Mouse (Mus musculus) forebrain, embryonic 12.5 days (tissue): ENCODE results near the gene Mtnr1b. TPM values are rescaled to one million over a fixed set of nuclear protein-coding genes. Genes with fewer than 3 reads are reported as not detected.
A peak's percentile ranks its signal among the peaks of the same experiment; 100 is the strongest.

ENCODE experiments used
- ATAC-seq: fragments of 200-750 bp; cut with Nextera tagmentation; 2 replicates; pipeline ENCODE4 v1.8.0; 2017; ENCODE audit warnings: moderate TSS enrichment; ENCODE audit not compliant: low FRiP score
- H3K27ac ChIP-seq: fragments of 300-500 bp; sonication (generic); 2 replicates; pipeline ENCODE4 v1.5.1; 2016; ENCODE audit warnings: mild to moderate bottlenecking
- H3K27me3 ChIP-seq: fragments of 300-500 bp; sonication (generic); 2 replicates; pipeline ENCODE4 v1.6.1; 2016; ENCODE audit warnings: mild to moderate bottlenecking
- H3K36me3 ChIP-seq: fragments of 300-500 bp; sonication (generic); replicated peaks from 2 replicates; pipeline ENCODE4 v1.6.1; 2016; ENCODE audit warnings: mild to moderate bottlenecking
- H3K4me1 ChIP-seq: fragments of 300-500 bp; sonication (generic); 2 replicates; pipeline ENCODE4 v1.6.1; 2016
- H3K4me2 ChIP-seq: fragments of 300-500 bp; sonication (generic); 2 replicates; pipeline ENCODE4 v1.6.1; 2016; ENCODE audit warnings: mild to moderate bottlenecking, moderate library complexity
- H3K4me3 ChIP-seq: fragments of 300-500 bp; sonication (generic); replicated peaks from 2 replicates; pipeline ENCODE4 v1.5.1; 2016; ENCODE audit warnings: mild to moderate bottlenecking
- H3K9ac ChIP-seq: fragments of 300-500 bp; sonication (generic); 2 replicates; pipeline ENCODE4 v1.6.1; 2016; ENCODE audit warnings: mild to moderate bottlenecking
- H3K9me3 ChIP-seq: fragments of 300-500 bp; sonication (generic); 2 replicates; pipeline ENCODE4 v1.6.1; 2016
- WGBS: fragments of 180-500 bp; shearing (Covaris S2); methylation state at CpG from one replicate; pipeline ENCODE4 v1.1.7; 2016; 5-methylcytosine and 5-hydroxymethylcytosine counted together
- polyA plus RNA-seq: library from polyadenylated mRNA; unstranded; fragments of >200 nt; fragmentation: Nextera tagmentation; extraction: Ambion mirVana; gene quantifications from 2 replicates; pipeline ENCODE4 v1.2.1, GENCODE M21; 2016

Mtnr1b gene
- polyA plus RNA-seq: not detected in 2 replicates

DNA sequence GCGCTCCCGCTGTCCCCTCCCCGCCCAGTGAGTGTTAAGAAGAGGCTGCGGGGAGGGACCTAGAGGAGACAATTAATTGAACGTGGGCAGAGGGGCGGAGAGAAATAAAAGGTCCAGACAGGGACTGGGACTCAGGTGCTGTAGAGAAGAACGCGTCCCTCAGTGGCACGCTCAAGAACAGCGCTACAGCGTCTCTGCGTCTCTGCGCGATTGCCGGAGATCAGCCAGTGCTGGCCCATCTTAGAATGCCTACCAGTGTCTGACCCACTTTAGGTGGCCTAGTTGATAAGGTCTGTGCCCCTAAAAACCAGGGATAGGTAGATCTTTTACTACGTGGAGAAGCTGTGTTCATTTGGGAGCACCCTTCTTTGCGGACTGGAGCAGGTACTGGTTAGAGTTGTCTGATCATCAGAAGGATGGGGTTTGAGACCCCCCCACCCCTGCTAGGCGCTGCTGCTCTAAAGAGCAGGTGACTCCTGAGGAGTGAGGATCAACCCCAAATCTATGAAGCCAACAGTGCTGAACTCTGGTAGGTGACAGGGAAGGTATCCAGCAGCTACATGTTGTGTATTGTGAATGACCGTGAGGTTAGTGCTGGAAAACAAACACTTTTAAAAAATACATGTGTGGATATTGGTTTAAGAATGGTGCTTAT, at the start of gene Mtnr1b:
Mtnr1b (minus strand) TSS at position 51 of the 655 bp plus-strand sequence.
- 55% methylated on average over 19 of the region's 19 CpGs for WGBS
- no peak within 1 kb of the TSS for H3K9ac ChIP-seq
- H3K4me3 ChIP-seq: no peak within 1 kb of the TSS
- H3K4me1 ChIP-seq: no peaks in the 10 kb centered on the region
- H3K9me3 ChIP-seq: no peaks in the 10 kb centered on the region
- no peak within 1 kb of the TSS for H3K27ac ChIP-seq
- H3K36me3 ChIP-seq: no peaks in the 10 kb centered on the region
- H3K4me2 ChIP-seq: no peak within 1 kb of the TSS
- no peak for ATAC-seq
- peaks cover 13% of the 10 kb centered on the region for H3K27me3 ChIP-seq

DNA sequence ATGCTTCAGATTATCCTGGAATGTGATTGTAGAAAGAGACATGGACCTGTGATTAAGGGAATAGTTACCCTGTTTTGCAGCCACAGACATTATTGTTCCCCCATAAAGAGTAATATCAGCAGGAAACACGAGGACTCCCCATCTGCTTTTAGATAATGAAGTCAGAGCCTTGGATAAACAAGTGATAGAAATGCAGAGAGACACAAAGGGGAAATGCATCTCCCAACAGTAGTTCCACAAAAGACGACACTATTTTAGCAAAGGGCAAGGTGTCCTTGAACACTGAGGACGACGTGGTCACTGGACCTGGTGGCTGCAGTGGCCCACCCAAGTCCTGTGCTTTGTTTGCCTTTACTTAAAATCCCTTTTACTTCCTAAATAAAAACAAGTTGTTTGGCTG, 45.9 kb upstream of the Mtnr1b start:
- ATAC-seq: no peak
- Histone ChIP-seq H3K9me3 (no peaks in the 10 kb centered on the region), H3K4me3 (no peak overlapping the region), H3K36me3 (peaks cover 16% of the 10 kb centered on the region), H3K4me2 (no peak overlapping the region), H3K9ac (no peak overlapping the region), H3K4me1 (0 out of 2 replicates have a peak, but pooled peaks cover 4% of the 10 kb centered on the region), H3K27ac (no peak overlapping the region), H3K27me3 (no peaks in the 10 kb centered on the region)
- 84% methylated on average over 4 of the region's 4 CpGs for WGBS

DNA sequence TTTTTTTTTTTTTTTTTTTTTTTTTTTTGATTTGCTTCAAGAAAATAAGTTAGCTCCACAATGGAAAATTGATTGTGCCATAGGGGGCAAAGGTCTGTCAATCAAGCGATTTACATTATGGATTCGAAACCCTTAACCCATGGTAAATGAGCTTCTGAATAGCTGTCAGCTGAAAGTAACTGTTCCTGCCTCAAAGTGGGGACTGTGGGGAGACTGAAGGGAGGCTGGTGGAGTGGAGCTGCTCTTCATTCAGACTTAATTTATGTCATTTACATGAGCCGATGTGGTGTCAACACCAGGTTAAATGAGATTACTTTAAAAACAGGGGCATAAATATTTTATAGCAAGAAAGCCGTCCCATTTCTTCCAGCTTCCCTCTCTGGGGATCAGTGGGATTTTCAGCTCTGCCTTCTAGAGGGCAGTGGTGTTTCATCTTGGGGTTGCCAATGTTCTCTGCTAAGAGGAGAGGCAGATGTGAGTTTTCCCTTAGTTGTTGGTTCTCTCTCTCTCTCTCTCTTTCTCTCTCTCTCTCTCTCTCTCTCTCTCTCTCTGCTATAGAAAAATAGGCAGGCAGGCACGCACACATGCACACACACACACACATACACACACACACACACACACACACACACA, 45.1 kb upstream of the Mtnr1b start:
- ATAC-seq: peak; percentile 72
- Histone ChIP-seq H3K27me3 (no peaks in the 10 kb centered on the region), H3K4me3 (no peak overlapping the region), H3K36me3 (peaks cover 23% of the 10 kb centered on the region), H3K9ac (no peak overlapping the region), H3K4me2 (no peak overlapping the region), H3K4me1 (0 out of 2 replicates have a peak, but pooled peaks cover 4% of the 10 kb centered on the region), H3K9me3 (no peaks in the 10 kb centered on the region), H3K27ac (no peak overlapping the region)
- 58% methylated on average over 5 of the region's 5 CpGs for WGBS

DNA sequence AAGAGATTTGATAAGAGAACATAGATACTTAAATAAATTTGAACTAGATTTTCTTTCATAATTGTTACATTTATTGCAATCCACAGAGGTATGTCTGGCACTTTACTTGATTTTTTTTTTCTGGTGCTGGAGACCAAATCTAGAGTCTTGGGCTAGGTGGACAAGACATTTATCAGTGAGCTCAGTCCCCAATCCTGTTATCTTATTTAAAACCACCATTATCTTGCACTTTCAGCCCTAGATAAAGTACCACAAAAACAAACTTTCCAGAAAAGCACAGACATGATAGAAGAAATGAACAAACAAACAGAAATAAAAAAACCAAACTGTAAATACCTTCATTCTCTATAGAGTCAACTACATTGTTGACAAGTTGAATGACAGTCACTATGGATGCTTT, 42.2 kb upstream of the Mtnr1b start:
- H3K4me1 ChIP-seq: 0 out of 2 replicates have a peak, but pooled peaks cover 4% of the 10 kb centered on the region
- no peak for ATAC-seq
- no peaks in the 10 kb centered on the region for H3K27me3 ChIP-seq
- H3K4me2 ChIP-seq: no peak overlapping the region
- H3K27ac ChIP-seq: no peak overlapping the region
- H3K4me3 ChIP-seq: no peak overlapping the region
- H3K36me3 ChIP-seq: peaks cover 18% of the 10 kb centered on the region
- no peaks in the 10 kb centered on the region for H3K9me3 ChIP-seq
- H3K9ac ChIP-seq: no peak overlapping the region

DNA sequence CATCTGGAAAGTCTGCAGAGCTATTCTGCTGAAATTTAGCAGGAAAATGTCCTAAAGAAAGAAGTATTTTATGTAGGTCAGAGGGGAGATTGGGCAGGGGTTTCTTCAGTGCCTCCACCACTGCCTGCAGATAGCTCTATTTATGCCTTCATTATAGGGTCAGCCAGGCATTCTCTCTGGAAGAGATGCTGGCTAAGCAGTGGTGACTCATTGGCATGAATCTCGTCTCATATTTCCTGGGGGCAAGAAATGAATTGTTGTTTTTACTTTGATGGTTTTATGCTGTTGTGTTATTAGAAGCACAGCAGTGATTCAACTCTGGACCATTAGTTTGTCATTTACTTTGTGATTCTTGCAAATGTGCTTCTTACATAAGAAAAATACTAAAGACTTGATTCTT, 38.4 kb upstream of the Mtnr1b start:
- no peak overlapping the region for H3K9ac ChIP-seq
- H3K4me2 ChIP-seq: no peak overlapping the region
- H3K4me1 ChIP-seq: no peaks in the 10 kb centered on the region
- no peak overlapping the region for H3K27ac ChIP-seq
- H3K9me3 ChIP-seq: no peaks in the 10 kb centered on the region
- no peaks in the 10 kb centered on the region for H3K27me3 ChIP-seq
- 51% methylated on average over 1 of the region's 1 CpGs for WGBS
- no peak for ATAC-seq
- peaks cover 12% of the 10 kb centered on the region for H3K36me3 ChIP-seq
- H3K4me3 ChIP-seq: no peak overlapping the region

DNA sequence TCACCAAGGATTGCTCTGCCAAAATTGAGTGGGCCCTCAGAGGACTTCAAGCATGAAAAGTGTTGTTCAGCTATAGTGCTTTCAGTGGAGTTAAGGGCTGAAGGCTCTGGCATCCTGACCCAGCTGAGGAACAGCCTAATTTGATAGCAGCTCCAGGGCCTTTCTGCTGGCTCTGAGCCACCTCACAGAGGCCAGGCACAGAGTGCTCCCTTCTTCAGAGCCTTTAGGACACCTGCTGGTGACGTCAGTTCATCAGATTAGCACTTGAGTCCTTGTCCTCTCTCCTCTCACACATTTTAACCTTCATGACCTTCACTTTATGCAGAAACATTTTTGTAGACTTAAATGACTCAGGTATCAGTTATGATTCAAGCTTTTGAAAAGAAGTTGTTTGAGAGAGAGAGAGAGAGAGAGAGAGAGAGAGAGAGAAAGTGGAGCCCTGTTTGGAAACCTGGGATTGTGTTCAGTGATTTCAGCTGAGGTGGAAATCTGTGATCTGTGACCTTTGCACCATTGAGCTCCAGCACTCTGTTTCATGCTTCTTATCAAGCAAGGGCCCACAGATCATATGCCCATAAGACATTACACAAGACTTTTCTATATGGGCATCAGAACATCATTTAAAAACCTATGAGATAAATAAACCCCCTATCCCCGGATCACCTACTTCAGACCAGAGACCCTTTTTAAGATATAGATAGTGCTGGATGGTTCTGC, 35.2 kb upstream of the Mtnr1b start:
- H3K9me3 ChIP-seq: no peaks in the 10 kb centered on the region
- 62% methylated on average over 2 of the region's 2 CpGs for WGBS
- 0 out of 2 replicates have a peak, but pooled peaks cover 3% of the 10 kb centered on the region for H3K36me3 ChIP-seq
- H3K4me1 ChIP-seq: 0 out of 2 replicates have a peak, but pooled peaks cover 1% of the 10 kb centered on the region
- no peak overlapping the region for H3K27ac ChIP-seq
- no peak overlapping the region for H3K4me2 ChIP-seq
- no peak overlapping the region for H3K4me3 ChIP-seq
- ATAC-seq: no peak
- H3K27me3 ChIP-seq: no peaks in the 10 kb centered on the region
- H3K9ac ChIP-seq: no peak overlapping the region

DNA sequence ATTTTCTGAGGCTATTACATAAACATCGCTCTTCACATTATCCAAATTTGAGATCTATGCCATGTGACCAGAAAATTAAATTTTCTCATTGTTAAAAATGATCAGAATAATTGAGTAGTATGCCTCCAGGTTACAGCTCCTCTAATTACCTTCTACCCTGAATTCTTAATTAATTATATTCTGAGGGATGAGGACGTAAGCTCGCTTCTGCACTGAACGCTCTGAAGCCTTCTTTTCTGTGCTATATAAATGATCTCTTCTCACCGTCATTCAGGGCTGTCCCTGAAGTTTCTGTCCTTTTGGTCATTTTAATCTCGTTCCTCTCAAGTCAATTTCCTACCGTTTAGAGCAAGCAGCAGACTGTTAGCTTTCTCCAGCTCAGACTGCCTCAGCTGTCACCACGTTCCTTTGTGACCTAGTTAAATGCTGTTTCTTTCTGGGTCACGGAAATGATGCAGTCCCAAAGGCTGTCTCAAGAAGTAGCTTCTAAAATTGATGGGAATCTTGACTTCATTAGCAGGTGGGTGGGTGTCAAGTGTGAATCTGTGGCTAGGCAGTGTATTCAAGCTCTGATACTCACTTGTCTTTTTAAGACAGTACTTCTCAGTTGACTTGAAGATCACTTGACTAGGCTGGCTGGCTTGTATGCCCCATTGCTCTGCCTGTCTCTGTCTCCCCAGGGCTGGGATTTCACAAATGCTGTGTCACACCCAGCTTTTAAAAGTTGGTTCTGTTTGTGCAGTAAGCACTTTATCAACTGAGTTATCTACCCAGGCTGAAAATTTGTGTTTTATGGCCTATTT, 29.8 kb upstream of the Mtnr1b start:
- no peak overlapping the region for H3K4me2 ChIP-seq
- 37% methylated on average over 9 of the region's 9 CpGs for WGBS
- no peak overlapping the region for H3K4me3 ChIP-seq
- peak overlapping the region; percentile 50; the same call in 1 of the 2 replicates for H3K27ac ChIP-seq
- no peaks in the 10 kb centered on the region for H3K27me3 ChIP-seq
- H3K4me1 ChIP-seq: peaks cover 7% of the 10 kb centered on the region; the same call in 1 of the 2 replicates
- no peaks in the 10 kb centered on the region for H3K9me3 ChIP-seq
- peak; percentile 39; the same call in 1 of the 2 replicates for ATAC-seq
- H3K9ac ChIP-seq: no peak overlapping the region
- no peaks in the 10 kb centered on the region for H3K36me3 ChIP-seq

DNA sequence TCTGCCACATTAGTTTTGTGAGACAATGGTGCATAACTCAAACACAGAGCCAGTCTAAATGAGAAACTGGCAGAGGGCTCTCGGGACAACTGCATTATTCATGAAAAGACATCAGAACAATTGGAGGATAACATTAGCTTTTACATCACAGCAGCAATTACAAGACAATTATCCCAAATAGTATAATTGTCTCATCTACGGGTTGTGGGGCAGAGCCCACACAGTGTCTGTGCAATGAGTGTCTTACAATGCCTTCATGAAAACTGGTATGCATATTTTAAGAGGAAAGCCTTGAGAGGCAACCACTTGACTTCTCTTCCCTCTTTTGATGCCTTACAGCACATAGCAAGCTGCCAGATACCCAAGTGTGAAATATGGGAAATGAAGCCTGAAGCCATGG, 23.8 kb upstream of the Mtnr1b start:
- Histone ChIP-seq H3K9ac (no peak overlapping the region), H3K27me3 (no peaks in the 10 kb centered on the region), H3K4me3 (no peak overlapping the region), H3K27ac (no peak overlapping the region), H3K4me2 (no peak overlapping the region), H3K36me3 (no peaks in the 10 kb centered on the region), H3K9me3 (no peaks in the 10 kb centered on the region), H3K4me1 (no peaks in the 10 kb centered on the region)
- WGBS: 50% methylated on average over 2 of the region's 2 CpGs
- no peak for ATAC-seq

DNA sequence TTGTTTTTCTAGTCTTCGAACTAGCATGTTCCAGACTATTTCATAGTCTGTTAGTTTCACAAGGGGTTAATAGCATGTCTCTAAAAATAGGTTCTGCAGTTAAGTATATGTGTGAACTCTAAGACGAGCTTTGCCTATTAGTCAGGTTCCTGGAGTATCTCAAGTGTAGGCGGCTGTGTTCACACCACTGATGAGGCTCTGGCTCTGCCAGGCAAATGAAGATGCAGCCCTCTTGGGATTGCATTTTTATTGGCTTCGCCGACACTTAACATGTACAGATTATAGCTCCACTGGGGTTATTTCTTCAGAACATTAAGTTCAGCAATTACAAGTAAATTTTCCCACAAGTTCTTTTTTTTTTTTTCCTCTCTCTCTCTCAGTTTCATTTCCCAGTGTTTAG, 12.4 kb upstream of the Mtnr1b start:
- WGBS: 76% methylated on average over 5 of the region's 5 CpGs
- no peaks in the 10 kb centered on the region for H3K9me3 ChIP-seq
- no peak overlapping the region for H3K27ac ChIP-seq
- no peak overlapping the region for H3K4me3 ChIP-seq
- H3K9ac ChIP-seq: no peak overlapping the region
- H3K36me3 ChIP-seq: no peaks in the 10 kb centered on the region
- no peak for ATAC-seq
- no peak overlapping the region for H3K4me2 ChIP-seq
- H3K4me1 ChIP-seq: 0 out of 2 replicates have a peak, but pooled peaks cover 3% of the 10 kb centered on the region
- H3K27me3 ChIP-seq: no peaks in the 10 kb centered on the region

DNA sequence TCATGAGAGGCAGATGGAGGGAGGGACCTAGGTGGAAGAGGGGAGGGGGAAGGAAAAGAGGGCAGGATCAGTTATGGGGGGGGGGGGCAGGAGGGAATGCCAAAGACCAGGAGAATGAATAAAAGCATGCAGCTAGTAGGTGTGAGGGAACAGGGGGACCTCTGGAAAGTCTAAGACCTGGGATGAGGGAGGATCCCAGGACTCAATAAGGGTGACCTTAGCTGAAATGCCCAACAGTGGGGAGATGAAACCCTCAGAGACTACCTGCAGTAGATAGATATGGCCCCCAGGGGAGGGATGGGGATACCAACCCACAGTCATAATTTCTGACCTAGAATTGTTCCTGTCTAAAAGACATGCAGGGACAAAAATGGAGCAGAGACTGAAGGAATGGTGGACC, 6.4 kb upstream of the Mtnr1b start:
- Histone ChIP-seq H3K9me3 (no peaks in the 10 kb centered on the region), H3K27ac (no peak overlapping the region), H3K4me1 (0 out of 2 replicates have a peak, but pooled peaks cover 2% of the 10 kb centered on the region), H3K9ac (no peak overlapping the region), H3K4me3 (no peak overlapping the region), H3K27me3 (no peaks in the 10 kb centered on the region), H3K36me3 (no peaks in the 10 kb centered on the region), H3K4me2 (no peak overlapping the region)
- ATAC-seq: peak; percentile 30; the same call in 1 of the 2 replicates

DNA sequence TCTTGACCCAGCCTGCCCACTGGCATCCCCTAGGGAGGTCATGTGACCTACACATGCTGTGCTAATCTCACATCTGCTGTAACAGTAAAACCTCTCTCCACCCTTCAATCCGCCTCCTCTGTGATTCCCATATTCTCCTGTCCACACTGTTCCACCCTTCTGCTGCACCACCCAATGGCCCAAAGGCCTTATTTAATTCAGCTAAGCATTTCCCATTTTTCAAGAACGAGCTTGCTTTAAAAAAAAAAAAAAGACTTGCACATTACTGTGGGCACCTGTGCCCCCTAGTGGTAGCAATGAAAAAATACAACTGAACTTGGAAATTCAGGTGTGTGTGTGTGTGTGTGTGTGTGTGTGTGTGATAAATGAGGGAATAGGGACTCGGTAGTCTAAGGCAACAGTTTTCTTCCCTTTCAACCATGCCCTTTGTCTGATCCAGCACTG, 5.8 kb upstream of the Mtnr1b start:
- Histone ChIP-seq H3K4me1 (0 out of 2 replicates have a peak, but pooled peaks cover 2% of the 10 kb centered on the region), H3K9me3 (no peaks in the 10 kb centered on the region), H3K4me2 (no peak overlapping the region), H3K27ac (no peak overlapping the region), H3K27me3 (no peaks in the 10 kb centered on the region), H3K9ac (no peak overlapping the region), H3K36me3 (no peaks in the 10 kb centered on the region), H3K4me3 (no peak overlapping the region)
- ATAC-seq: peak; percentile 61; the same call in 1 of the 2 replicates
- WGBS: 22% methylated on average over 3 of the region's 3 CpGs

DNA sequence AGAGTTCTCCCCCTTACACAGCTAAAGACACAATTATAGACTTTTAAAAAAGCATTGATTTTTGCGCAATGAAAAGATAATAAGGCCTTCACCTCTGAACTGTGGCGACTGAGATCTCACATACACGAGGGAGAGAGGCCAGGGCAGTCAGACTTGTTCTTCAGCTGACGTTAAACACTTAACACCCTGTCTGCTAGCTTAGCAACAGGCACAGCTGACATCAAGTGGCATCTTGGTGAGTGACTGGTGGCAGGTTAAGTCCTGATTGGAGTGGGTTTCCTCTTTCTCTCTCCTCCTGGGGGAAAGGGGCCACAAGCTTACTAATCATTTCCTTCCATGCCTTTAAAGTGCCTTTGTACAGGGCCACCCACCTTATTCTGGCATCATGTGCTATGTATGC, 4.3 kb downstream of the Mtnr1b start:
- Histone ChIP-seq H3K27me3 (peaks cover 13% of the 10 kb centered on the region), H3K9me3 (no peaks in the 10 kb centered on the region), H3K9ac (no peak overlapping the region), H3K4me3 (no peak overlapping the region), H3K27ac (no peak overlapping the region), H3K4me1 (no peaks in the 10 kb centered on the region), H3K4me2 (no peak overlapping the region), H3K36me3 (no peaks in the 10 kb centered on the region)
- ATAC-seq: no peak
- WGBS: 69% methylated on average over 4 of the region's 4 CpGs
